Mouse (Mus musculus): Measurements from ENCODE around the gene Map4k3.

DNA sequence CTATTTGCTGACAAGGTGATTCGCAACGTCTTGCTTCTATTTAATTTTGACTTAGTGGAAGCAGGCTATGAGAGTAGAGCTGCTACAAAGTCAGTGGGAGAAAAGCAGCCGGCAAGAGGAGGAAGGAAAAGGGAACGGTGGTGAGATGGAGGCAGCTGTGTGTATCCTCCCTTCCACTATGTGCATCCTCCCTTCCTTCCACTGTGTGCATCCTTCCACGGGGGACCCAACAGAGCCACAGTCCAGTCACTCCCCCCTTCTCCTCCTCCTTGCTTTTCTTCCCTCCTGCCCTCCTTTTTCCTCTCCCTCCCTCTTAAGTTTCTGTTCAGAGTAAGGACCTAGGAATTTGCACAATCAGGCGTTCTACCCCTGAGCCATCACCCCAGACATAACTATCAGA lies 21.7 kb downstream of the Map4k3 start:
- TF ChIP-seq POLR2A (IDR thresholded peaks at IDR 0.05; ENCODE audit: borderline replicate concordance, extremely low read depth, low read depth, low read length), result no peak
- no peak for TF ChIP-seq CTCF (IDR thresholded peaks at IDR 0.05; ENCODE audit: insufficient read depth, low read length)
